Mouse (Mus musculus) lung, adult 2 months (tissue): ENCODE data around the gene Faim2.

Source experiments
- CTCF ChIP-seq: fragments of 200-500 bp; IDR thresholded peaks from 2 replicates; pipeline ENCODE4 v1.5.1; 2011; ENCODE audit warnings: mild to moderate bottlenecking, low read length, control low read depth; ENCODE audit not compliant: insufficient read depth
- POLR2A ChIP-seq: fragments of 200-500 bp; IDR thresholded peaks from 2 replicates; pipeline ENCODE4 v1.6.1; 2011; ENCODE audit warnings: low read depth, mild to moderate bottlenecking, control low read depth, low read length, borderline replicate concordance; ENCODE audit errors: extremely low read depth

DNA sequence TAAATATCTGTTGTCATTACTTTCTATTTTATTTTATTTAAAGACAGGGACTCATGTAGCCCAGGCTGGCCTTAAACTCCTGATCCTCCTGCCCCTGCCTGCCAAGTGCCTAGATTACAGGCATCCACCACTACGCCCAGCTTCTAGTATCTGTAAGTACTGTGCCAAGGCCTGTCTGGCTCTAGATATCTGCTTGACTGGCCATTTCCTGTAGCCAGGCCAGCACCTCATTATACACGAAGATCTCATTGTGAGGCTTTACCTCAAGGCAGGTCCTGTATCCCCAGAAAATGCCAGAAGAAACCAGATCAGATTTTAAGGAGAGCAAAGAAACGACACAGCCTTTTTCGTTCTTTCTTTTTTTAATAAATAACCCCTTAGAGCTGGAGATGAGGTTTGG lies 58.2 kb downstream of the Faim2 start:
- TF ChIP-seq CTCF, result no peak
- no peak for TF ChIP-seq POLR2A
